Comparison of ENCODE assay signal across 8 mouse cellular contexts in the genomic region with DNA sequence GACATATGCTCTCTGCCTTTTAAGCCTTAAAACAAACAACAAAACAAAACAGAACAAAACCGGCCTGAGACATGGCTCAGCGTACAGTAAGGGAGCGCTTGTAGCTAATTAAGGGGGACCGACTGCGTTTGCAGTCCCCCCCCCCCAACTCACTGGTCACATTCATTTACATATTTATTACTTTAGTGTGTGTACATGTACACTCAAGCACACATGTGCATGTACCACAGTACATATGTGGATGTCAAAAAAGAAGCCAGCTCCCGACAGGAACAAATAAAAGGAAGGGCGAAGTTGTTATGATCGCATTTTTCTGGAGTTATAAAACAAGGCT. TPM values are rescaled to one million over a fixed set of nuclear protein-coding genes. Genes with fewer than 3 reads are reported as not detected.
DNase-seq lines count a peak whose midpoint lies in the region; ATAC-seq and TF ChIP-seq lines count a peak whose summit lies in the region.

No protein-coding gene starts in this region.

- peaks cover 2 to 10% of the 10 kb centered on the region in 2 experiments; a peak in 3 of 4 replicates for H3K4me1 ChIP-seq in heart, embryonic 14.5 days (ENCODE audit: control insufficient read depth in 2 of 2, insufficient read depth in 2 of 2, low read length in 2 of 2)
- peaks cover 2 to 6% of the 10 kb centered on the region in 2 experiments; a peak in 1 of 4 replicates for H3K4me1 ChIP-seq in ES-E14 (ENCODE audit: control insufficient read depth in 2 of 2, insufficient read depth in 2 of 2, low read length in 2 of 2, poor library complexity in 1 of 2)
- peaks cover 10% of the 10 kb centered on the region for H3K4me1 ChIP-seq in forebrain, embryonic 16.5 days (replicated peaks; ENCODE audit: control insufficient read depth, insufficient read depth, low read length)
- peaks cover 33% of the 10 kb centered on the region for H3K4me1 ChIP-seq in liver, postnatal 0 days (ENCODE audit: insufficient read depth)

- no peaks in the 10 kb centered on the region for H3K9me3 ChIP-seq in heart, embryonic 14.5 days (ENCODE audit: control insufficient read depth, low read length)
- no peaks in the 10 kb centered on the region for H3K9me3 ChIP-seq in ES-E14 (ENCODE audit: control insufficient read depth, insufficient read depth, low read depth, low read length)
- no peaks in the 10 kb centered on the region for H3K9me3 ChIP-seq in forebrain, embryonic 16.5 days (ENCODE audit: control insufficient read depth, low read length)
- no peaks in the 10 kb centered on the region for H3K9me3 ChIP-seq in liver, postnatal 0 days (ENCODE audit: low read length)

- 17% methylated on average over 8 of the region's 8 CpGs for WGBS in heart, embryonic 14.5 days
- 17% methylated on average over 8 of the region's 8 CpGs for WGBS in forebrain, embryonic 16.5 days
- WGBS in liver, postnatal 0 days (ENCODE audit: insufficient replicate concordance) = 14% methylated on average over 8 of the region's 8 CpGs

- peak overlapping the region; percentile 67 for H3K9ac ChIP-seq in heart, embryonic 14.5 days (ENCODE audit: low read length)
- no peak overlapping the region; the same call in 1 of the 2 replicates for H3K9ac ChIP-seq in ES-E14 (ENCODE audit: insufficient read depth, low read depth, low read length, poor library complexity, severe bottlenecking)
- H3K9ac ChIP-seq in forebrain, embryonic 16.5 days (replicated peaks; ENCODE audit: low read depth, low read length) = peak overlapping the region; percentile 63
- peak overlapping the region; percentile 63 for H3K9ac ChIP-seq in liver, postnatal 0 days (replicated peaks)

- no peak for TF ChIP-seq EP300 in liver, postnatal 0 days (IDR thresholded peaks at IDR 0.05; ENCODE audit: low read depth)

- TF ChIP-seq CTCF in liver, postnatal 0 days (IDR thresholded peaks at IDR 0.05; ENCODE audit: low read depth) = no peak

- H3K4me3 ChIP-seq in heart, embryonic 14.5 days (ENCODE audit: control insufficient read depth in 1 of 2, insufficient read depth in 1 of 2, low read depth in 1 of 2, low read length in 2 of 2) = peak overlapping the region; percentile 38 to 46
- peak overlapping the region; percentile 28 to 43 for H3K4me3 ChIP-seq in ES-E14 (ENCODE audit: insufficient read depth in 1 of 2, low read depth in 1 of 2, low read length in 2 of 2, poor library complexity in 1 of 2, severe bottlenecking in 1 of 2)
- H3K4me3 ChIP-seq in forebrain, embryonic 16.5 days (replicated peaks; ENCODE audit: low read length) = peak overlapping the region; percentile 48
- H3K4me3 ChIP-seq in liver, postnatal 0 days (ENCODE audit: low read depth, low read length) = peak overlapping the region; percentile 50

- in situ Hi-C loops in ES-E14 (cut with MboI; ENCODE audit: low sequenced_read_pairs in 2 of 2, unreplicated experiment in 2 of 2) = no loop called here

- ATAC-seq in heart, embryonic 14.5 days (ENCODE audit: insufficient number of reproducible peaks, insufficient read depth, low FRiP score, low read depth) = no peak
- ATAC-seq in forebrain, embryonic 16.5 days = no peak
- no peak; the same call in 1 of the 2 replicates for ATAC-seq in liver, postnatal 0 days
- ATAC-seq in CD4-positive, CD25-positive, alpha-beta regulatory T cell, adult 4 months = no peak

- intact Hi-C loops in left cerebral cortex, postnatal 10 days (cut with DNase I) = no loop called here

- DNase-seq in heart, adult 11 months = no peak
- no peak for DNase-seq in ES-E14 (ENCODE audit: low read depth, low spot score)
- DNase-seq in liver, postnatal 0 days = no peak
- DNase-seq in left cerebral cortex, postnatal 10 days (ENCODE audit: extremely low spot score in 1 of 2, low spot score in 2 of 2) = no peak
- DNase-seq in urinary bladder, adult 2 months (ENCODE audit: low spot score) = no peak

- H3K36me3 ChIP-seq in heart, embryonic 14.5 days (ENCODE audit: control insufficient read depth, insufficient read depth, low read length) = no peaks in the 10 kb centered on the region
- no peaks in the 10 kb centered on the region for H3K36me3 ChIP-seq in ES-E14 (ENCODE audit: control insufficient read depth, insufficient read depth, low read length, poor library complexity, severe bottlenecking)
- H3K36me3 ChIP-seq in forebrain, embryonic 16.5 days (ENCODE audit: control insufficient read depth, insufficient read depth) = no peaks in the 10 kb centered on the region
- 0 out of 2 replicates have a peak, but pooled peaks cover 2% of the 10 kb centered on the region for H3K36me3 ChIP-seq in liver, postnatal 0 days (replicated peaks; ENCODE audit: insufficient read depth, low read length)

- H3K27me3 ChIP-seq in heart, embryonic 14.5 days (ENCODE audit: control insufficient read depth, insufficient read depth, low read length) = no peaks in the 10 kb centered on the region
- no peaks in the 10 kb centered on the region for H3K27me3 ChIP-seq in forebrain, embryonic 16.5 days (replicated peaks; ENCODE audit: control insufficient read depth, insufficient read depth, low read length)
- no peaks in the 10 kb centered on the region for H3K27me3 ChIP-seq in liver, postnatal 0 days (ENCODE audit: insufficient read depth, low read length)

- peak overlapping the region; percentile 42 to 87 for H3K27ac ChIP-seq in heart, embryonic 14.5 days (replicated peaks in 1 of 2; ENCODE audit: control insufficient read depth in 1 of 2, insufficient read depth in 1 of 2, low read depth in 2 of 2, low read length in 2 of 2)
- peak overlapping the region; percentile 25; the same call in 1 of the 2 replicates for H3K27ac ChIP-seq in ES-E14 (ENCODE audit: insufficient read depth, low read depth, low read length, poor library complexity, severe bottlenecking)
- peak overlapping the region; percentile 66; the same call in 1 of the 2 replicates for H3K27ac ChIP-seq in forebrain, embryonic 16.5 days (ENCODE audit: low read length)
- H3K27ac ChIP-seq in liver, postnatal 0 days (ENCODE audit: low read depth) = peak overlapping the region; percentile 76

- H3K4me2 ChIP-seq in heart, embryonic 14.5 days (ENCODE audit: low read length) = peak overlapping the region; percentile 85
- peak overlapping the region; percentile 75 for H3K4me2 ChIP-seq in forebrain, embryonic 16.5 days (ENCODE audit: low read length)
- H3K4me2 ChIP-seq in liver, postnatal 0 days (ENCODE audit: low read depth, low read length) = peak overlapping the region; percentile 90

TF ChIP-seq in ES-E14, 5 proteins besides CTCF, POLR2A, EP300 and RAD21:
- TF ChIP-seq ZC3H11A (IDR thresholded peaks at IDR 0.05; ENCODE audit: borderline replicate concordance, low read depth, low read length) = no peak
- no peak for TF ChIP-seq HCFC1 (IDR thresholded peaks at IDR 0.05; ENCODE audit: borderline replicate concordance, insufficient read depth, low read length)
- TF ChIP-seq ZNF384 (IDR thresholded peaks at IDR 0.05; ENCODE audit: low read depth, low read length) = no peak
- no peak for TF ChIP-seq CHD2 (IDR thresholded peaks at IDR 0.05; ENCODE audit: low read depth, low read length)
- no peak for TF ChIP-seq MAFK (IDR thresholded peaks at IDR 0.05; ENCODE audit: insufficient read depth, low read depth, low read length)

RNA-seq across cellular contexts. Expression of a gene that starts 8.9 kb away (rescaled TPM):
- 26.0 and 27.2 TPM in 2 replicates for polyA plus RNA-seq in heart, embryonic 14.5 days (2014; fragmentation: Nextera tagmentation; extraction: Ambion mirVana)
- 41.8 and 58.4 TPM in 2 replicates for total RNA-seq in ES-E14 (2012; rRNA removed)
- polyA plus RNA-seq in forebrain, embryonic 16.5 days (2015; fragmentation: Nextera tagmentation; extraction: Ambion mirVana) = 4.9 and 5.4 TPM in 2 replicates
- polyA plus RNA-seq in liver, postnatal 0 days (2015; fragmentation: Nextera tagmentation; extraction: Ambion mirVana) = 20.0 and 22.8 TPM in 2 replicates
- 100 to 1,000 TPM; 547 to 812 TPM for polyA plus RNA-seq in CD4-positive, CD25-positive, alpha-beta regulatory T cell, adult 4 months (2017; shearing (Covaris generic))
- total RNA-seq in left cerebral cortex, postnatal 10 days (2021) = 1 to 10 TPM; 2.8 to 4.0 TPM
- 115 and 129 TPM in 2 replicates for polyA plus RNA-seq in urinary bladder, adult 2 months (2012; rRNA removed)

RNA-seq across cellular contexts. Expression of a gene that starts 31.5 kb away (rescaled TPM):
- not detected in 2 replicates for polyA plus RNA-seq in heart, embryonic 14.5 days (2014; fragmentation: Nextera tagmentation; extraction: Ambion mirVana)
- total RNA-seq in ES-E14 (2012; rRNA removed) = not detected in 2 replicates
- polyA plus RNA-seq in forebrain, embryonic 16.5 days (2015; fragmentation: Nextera tagmentation; extraction: Ambion mirVana) = 0.39 and 0.52 TPM in 2 replicates
- not detected in 2 replicates for polyA plus RNA-seq in liver, postnatal 0 days (2015; fragmentation: Nextera tagmentation; extraction: Ambion mirVana)
- not detected for polyA plus RNA-seq in CD4-positive, CD25-positive, alpha-beta regulatory T cell, adult 4 months (2017; shearing (Covaris generic))
- 1 to 10 TPM; 1.1 to 1.2 TPM for total RNA-seq in left cerebral cortex, postnatal 10 days (2021)
- 2.2 and 2.8 TPM in 2 replicates for polyA plus RNA-seq in urinary bladder, adult 2 months (2012; rRNA removed)

RNA-seq across cellular contexts. Expression of a gene that starts 45.2 kb away (rescaled TPM):
- polyA plus RNA-seq in heart, embryonic 14.5 days (2014; fragmentation: Nextera tagmentation; extraction: Ambion mirVana) = 12.8 and 16.3 TPM in 2 replicates
- total RNA-seq in ES-E14 (2012; rRNA removed) = 4.3 and 4.8 TPM in 2 replicates
- polyA plus RNA-seq in forebrain, embryonic 16.5 days (2015; fragmentation: Nextera tagmentation; extraction: Ambion mirVana) = 16.9 and 17.0 TPM in 2 replicates
- 4.0 and 5.2 TPM in 2 replicates for polyA plus RNA-seq in liver, postnatal 0 days (2015; fragmentation: Nextera tagmentation; extraction: Ambion mirVana)
- 10 to 100 TPM; 22.9 to 32.2 TPM for polyA plus RNA-seq in CD4-positive, CD25-positive, alpha-beta regulatory T cell, adult 4 months (2017; shearing (Covaris generic))
- 10 to 100 TPM; 13.0 to 14.4 TPM for total RNA-seq in left cerebral cortex, postnatal 10 days (2021)
- 18.4 and 19.1 TPM in 2 replicates for polyA plus RNA-seq in urinary bladder, adult 2 months (2012; rRNA removed)

RNA-seq across cellular contexts. Expression of a gene that starts 45.2 kb away (rescaled TPM):
- 23.5 and 25.2 TPM in 2 replicates for polyA plus RNA-seq in heart, embryonic 14.5 days (2014; fragmentation: Nextera tagmentation; extraction: Ambion mirVana)
- total RNA-seq in ES-E14 (2012; rRNA removed) = 20.2 and 39.6 TPM in 2 replicates
- polyA plus RNA-seq in forebrain, embryonic 16.5 days (2015; fragmentation: Nextera tagmentation; extraction: Ambion mirVana) = 4.1 and 5.0 TPM in 2 replicates
- polyA plus RNA-seq in liver, postnatal 0 days (2015; fragmentation: Nextera tagmentation; extraction: Ambion mirVana) = 90.4 and 109 TPM in 2 replicates
- 1 to 10 TPM; 5.3 to 5.7 TPM for polyA plus RNA-seq in CD4-positive, CD25-positive, alpha-beta regulatory T cell, adult 4 months (2017; shearing (Covaris generic))
- total RNA-seq in left cerebral cortex, postnatal 10 days (2021) = 10 to 100 TPM; 25.9 to 30.8 TPM
- 19.6 and 22.7 TPM in 2 replicates for polyA plus RNA-seq in urinary bladder, adult 2 months (2012; rRNA removed)

Comparison
In these comparisons a context has a peak if more than half of its experiments do, and no peak if none do; other contexts are left out.
1. H3K27ac ChIP-seq: peak in every context shown above with its lines; median percentile 76 in liver, postnatal 0 days; 66 in forebrain, embryonic 16.5 days; 64 in heart, embryonic 14.5 days; 25 in ES-E14.